Mouse (Mus musculus): ENCODE results near the gene Olfr196.
"Not testable (repeated sequence)": the region's sequence is repeated elsewhere in the genome, so short reads cannot be mapped to it uniquely, and the experiment has no call there.

The Olfr196 gene

GRCm38 (mm10) chr16:59170354-59170753, at the start of gene Olfr196:
Gene Olfr196 (minus strand): TSS chr16:59170454.
- in situ Hi-C loops (cut with MseI, MboI), result no loop called here

GRCm38 (mm10) chr16:59219667-59220066, 49.4 kb upstream of the Olfr196 start, which contains the start of gene Olfr199:
Gene Olfr199 (minus strand): TSS chr16:59219767.
- in situ Hi-C loops (cut with MseI, MboI), result not testable (repeated sequence)

GRCm38 (mm10) chr16:59217861-59218260, 47.6 kb upstream of the Olfr196 start:
- in situ Hi-C loops (cut with MseI, MboI), result not testable (repeated sequence)

- in situ Hi-C loops (cut with MseI, MboI), result not testable (repeated sequence)
Observed at GRCm38 (mm10) chr16:59203433-59203832, 33.2 kb upstream of the Olfr196 start, which contains the start of gene Olfr198. Gene Olfr198 (minus strand): TSS chr16:59203533.

- in situ Hi-C loops (cut with MseI, MboI), result no loop called here
Observed at GRCm38 (mm10) chr16:59151996-59152395, 18.3 kb downstream of the Olfr196 start.

- in situ Hi-C loops (cut with MseI, MboI), result no loop called here
Observed at GRCm38 (mm10) chr16:59146746-59147145, 23.5 kb downstream of the Olfr196 start, which contains the start of gene Olfr195. Gene Olfr195 (plus strand): TSS chr16:59147046.

- in situ Hi-C loops (cut with MseI, MboI), result no loop called here
Observed at GRCm38 (mm10) chr16:59141105-59141504, 29.1 kb downstream of the Olfr196 start.

- in situ Hi-C loops (cut with MseI, MboI), result no loop called here
Observed at GRCm38 (mm10) chr16:59130740-59131139, 39.5 kb downstream of the Olfr196 start.

- in situ Hi-C loops (cut with MseI, MboI), result no loop called here
Observed at GRCm38 (mm10) chr16:59120969-59121368, 49.3 kb downstream of the Olfr196 start, which contains the start of gene Olfr194. Gene Olfr194 (minus strand): TSS chr16:59121069.

Data from mouse trophoblast stem cell (cell line).